Mouse (Mus musculus) gastrocnemius, postnatal 4 days (tissue): ENCODE data around the gene Gm14305. TPM values are rescaled to one million over a fixed set of nuclear protein-coding genes. Genes with fewer than 3 reads are reported as not detected.
"Not testable (repeated sequence)": the region's sequence is repeated elsewhere in the genome, so short reads cannot be mapped to it uniquely, and the experiment has no call there.

ENCODE experiments used
- DNase-seq, 2 experiments: peaks; one replicate each; pipeline ENCODE4 v3.0.0; 2021 to 2022; ENCODE audit warnings: low spot score in 2 of 2, mixed read lengths in 2 of 2
- long read RNA-seq, 2 experiments: library from polyadenylated mRNA; stranded (forward); transcript quantifications; one replicate each; pipeline ENCODE4 v2.0.0; 2021
- total RNA-seq, 2 experiments: library from RNA; stranded (reverse); gene quantifications; 2 replicates each; pipeline ENCODE4 v1.2.3; 2021

The Gm14305 gene
- 10 to 100 TPM; 11.4 to 11.6 TPM for total RNA-seq
- long read RNA-seq, experiment 1, partial matches to known transcripts: 0 of 5 reads
- long read RNA-seq, experiment 1, other reads (novel, unspliced or antisense): 3 of 5 reads
- long read RNA-seq, experiment 2, transcript Gm14305-201 (4 exons, 1,167 nt): major isoform, 7 of 8 reads
- long read RNA-seq, experiment 2, partial matches to known transcripts: 0 of 8 reads
- long read RNA-seq, experiment 2, other reads (novel, unspliced or antisense): 1 of 8 reads

GRCm38 (mm10) chr2:176708051-176708450 lies at the start of gene Gm14305:
TSS of gene Gm14305 (plus strand) at chr2:176708328.
- not testable (repeated sequence) for DNase-seq

GRCm38 (mm10) chr2:176670222-176670621 lies 37.9 kb upstream of the Gm14305 start, which contains the start of gene Zfp973:
TSS of gene Zfp973 (plus strand) at chr2:176670522.
- DNase-seq: not testable (repeated sequence)

Other genes starting within 250 kb of the Gm14305 start
- not detected for gene Gm14434, start 221.5 kb upstream of the Gm14305 start, total RNA-seq
- gene Zfp967, start 187.3 kb upstream of the Gm14305 start, total RNA-seq: not detected
- gene Gm14308, start 72.0 kb upstream of the Gm14305 start, total RNA-seq: 1 to 10 TPM; 1.0 to 4.2 TPM
- gene Zfp973, start 37.8 kb upstream of the Gm14305 start, total RNA-seq: 1 to 10 TPM; 7.5 TPM
- gene Gm14295, start 90.3 kb downstream of the Gm14305 start, total RNA-seq: 1 to 10 TPM; 7.6 to 8.6 TPM
- not detected for gene Gm14408, start 122.8 kb downstream of the Gm14305 start, total RNA-seq
- gene Gm14296, start 219.5 kb downstream of the Gm14305 start, total RNA-seq: 1 to 10 TPM; 3.5 to 5.2 TPM